Mouse (Mus musculus) small intestine, adult 2 months (tissue): Measurements from ENCODE around the gene Utrn. TPM values are rescaled to one million over a fixed set of nuclear protein-coding genes. Genes with fewer than 3 reads are reported as not detected.

ENCODE experiments used
- H3K27ac ChIP-seq: fragments of 200-500 bp; 2 replicates; pipeline ENCODE4 v1.5.1; 2012; ENCODE audit warnings: low read depth, low read length, control low read depth, inconsistent platforms; ENCODE audit not compliant: insufficient read depth
- H3K27me3 ChIP-seq: fragments of 200-500 bp; 2 replicates; pipeline ENCODE4 v1.6.1; 2012; ENCODE audit warnings: mild to moderate bottlenecking, moderate library complexity, low read length, inconsistent platforms; ENCODE audit not compliant: control insufficient read depth, insufficient read depth
- H3K36me3 ChIP-seq: fragments of 200-500 bp; 2 replicates; pipeline ENCODE4 v1.6.1; 2012; ENCODE audit warnings: mild to moderate bottlenecking, low read length, control low read depth, inconsistent platforms; ENCODE audit not compliant: control insufficient read depth, insufficient read depth
- H3K4me1 ChIP-seq: fragments of 200-500 bp; 2 replicates; pipeline ENCODE4 v1.6.1; 2012; ENCODE audit warnings: low read length, inconsistent platforms, mixed read lengths; ENCODE audit not compliant: control insufficient read depth, insufficient read depth, insufficient read length
- H3K4me3 ChIP-seq: fragments of 200-500 bp; 2 replicates; pipeline ENCODE4 v1.5.1; 2012; ENCODE audit warnings: low read depth, mild to moderate bottlenecking, control low read depth, inconsistent platforms, low read length, moderate library complexity
- CTCF ChIP-seq: fragments of 200-500 bp; IDR thresholded peaks from 2 replicates; pipeline ENCODE4 v1.5.1; 2012; ENCODE audit warnings: low read depth, mild to moderate bottlenecking, control low read depth, inconsistent platforms, low read length, moderate library complexity, mixed read lengths; ENCODE audit not compliant: insufficient replicate concordance, insufficient read length; ENCODE audit errors: extremely low read depth
- POLR2A ChIP-seq: fragments of 200-500 bp; IDR thresholded peaks from 2 replicates; pipeline ENCODE4 v1.6.1; 2012; ENCODE audit warnings: low read depth, mild to moderate bottlenecking, control low read depth, inconsistent platforms, low read length, moderate library complexity
- WGBS: fragments of 180-500 bp; shearing (Covaris S2); methylation state at CpG from one replicate; pipeline ENCODE4 v1.1.7; 2018; 5-methylcytosine and 5-hydroxymethylcytosine counted together
- polyA plus RNA-seq: library from polyadenylated mRNA; depleted of rRNA; stranded (reverse); fragments of >200 nt; gene quantifications from 2 replicates; pipeline ENCODE4 v1.2.3, GENCODE M21; 2012

Gene Utrn
- polyA plus RNA-seq, 1 experiment: 20.5 TPM

GRCm38 (mm10) chr10:12884308-12884948 is 15.3 kb upstream of the Utrn start:
- peaks cover 8% of the 10 kb centered on the region; the same call in 1 of the 2 replicates for H3K4me1 ChIP-seq
- no peak for TF ChIP-seq POLR2A
- TF ChIP-seq CTCF: no peak
- H3K36me3 ChIP-seq: no peaks in the 10 kb centered on the region
- WGBS: 41% methylated on average over 8 of the region's 8 CpGs
- no peak overlapping the region for H3K4me3 ChIP-seq
- H3K27ac ChIP-seq: no peak overlapping the region
- H3K27me3 ChIP-seq: no peaks in the 10 kb centered on the region

GRCm38 (mm10) chr10:12881911-12882310 is 12.7 kb upstream of the Utrn start:
- H3K27me3 ChIP-seq: no peaks in the 10 kb centered on the region
- TF ChIP-seq CTCF (no peak), POLR2A (no peak)
- no peak overlapping the region for H3K4me3 ChIP-seq
- H3K36me3 ChIP-seq: no peaks in the 10 kb centered on the region
- WGBS: 92% methylated on average over 4 of the region's 4 CpGs
- H3K4me1 ChIP-seq: peaks cover 8% of the 10 kb centered on the region; the same call in 1 of the 2 replicates
- no peak overlapping the region for H3K27ac ChIP-seq

- Histone ChIP-seq H3K4me3 (no peak overlapping the region), H3K36me3 (no peaks in the 10 kb centered on the region), H3K27ac (no peak overlapping the region), H3K4me1 (peaks cover 10% of the 10 kb centered on the region; the same call in 1 of the 2 replicates), H3K27me3 (no peaks in the 10 kb centered on the region)
- TF ChIP-seq CTCF: no peak
- no peak for TF ChIP-seq POLR2A
- WGBS: 89% methylated on average over 3 of the region's 3 CpGs
These were observed 10.1 kb upstream of the Utrn start for GRCm38 (mm10) chr10:12879313-12879695.

DNA sequence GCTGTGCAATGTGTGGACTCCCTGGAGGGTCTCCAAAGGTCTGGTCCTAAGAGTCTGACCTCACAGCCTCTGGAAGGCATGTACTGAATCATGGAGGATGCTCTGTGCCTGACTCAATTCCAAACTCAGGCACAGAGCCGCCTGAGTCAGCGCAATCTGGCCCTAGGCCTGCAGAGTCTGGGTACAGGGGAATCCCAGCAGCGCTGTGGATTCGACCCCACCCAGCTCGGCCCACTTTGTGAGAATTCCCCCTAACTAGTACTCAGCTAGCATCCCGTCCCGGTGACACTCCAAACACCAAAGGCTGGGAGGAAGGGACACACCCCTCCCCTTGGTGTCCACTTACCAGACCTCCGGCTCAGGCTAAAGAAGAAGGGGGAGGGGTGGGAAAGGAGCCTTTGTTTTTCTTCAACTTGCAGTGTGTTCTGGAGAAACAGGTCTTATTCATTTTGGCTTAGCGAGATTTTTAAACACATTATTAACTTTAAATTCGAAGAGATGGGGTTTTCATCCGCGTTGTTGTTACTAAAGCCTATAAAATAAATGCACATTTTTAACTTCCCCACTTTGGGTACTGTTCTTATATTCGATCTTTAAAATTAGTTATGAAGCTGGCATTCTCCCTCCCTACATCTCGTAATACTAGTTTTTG is 9.6 kb upstream of the Utrn start:
- WGBS: 62% methylated on average over 14 of the region's 14 CpGs
- peaks cover 10% of the 10 kb centered on the region; the same call in 1 of the 2 replicates for H3K4me1 ChIP-seq
- no peaks in the 10 kb centered on the region for H3K27me3 ChIP-seq
- no peaks in the 10 kb centered on the region for H3K36me3 ChIP-seq
- no peak overlapping the region for H3K27ac ChIP-seq
- no peak overlapping the region for H3K4me3 ChIP-seq
- TF ChIP-seq CTCF (no peak), POLR2A (no peak)

- TF ChIP-seq CTCF (no peak), POLR2A (no peak)
- Histone ChIP-seq H3K36me3 (no peaks in the 10 kb centered on the region), H3K27me3 (no peaks in the 10 kb centered on the region), H3K4me1 (peaks cover 10% of the 10 kb centered on the region; the same call in 1 of the 2 replicates), H3K27ac (no peak overlapping the region), H3K4me3 (no peak overlapping the region)
- WGBS: 76% methylated on average over 3 of the region's 3 CpGs
These were observed 7.3 kb upstream of the Utrn start for GRCm38 (mm10) chr10:12876426-12876825.

GRCm38 (mm10) chr10:12875410-12875809 is 6.2 kb upstream of the Utrn start:
- Histone ChIP-seq H3K4me1 (peaks cover 6% of the 10 kb centered on the region; the same call in 1 of the 2 replicates), H3K27me3 (no peaks in the 10 kb centered on the region), H3K27ac (no peak overlapping the region), H3K4me3 (no peak overlapping the region), H3K36me3 (no peaks in the 10 kb centered on the region)
- no peak for TF ChIP-seq POLR2A
- TF ChIP-seq CTCF: no peak
- 94% methylated on average over 4 of the region's 4 CpGs for WGBS

DNA sequence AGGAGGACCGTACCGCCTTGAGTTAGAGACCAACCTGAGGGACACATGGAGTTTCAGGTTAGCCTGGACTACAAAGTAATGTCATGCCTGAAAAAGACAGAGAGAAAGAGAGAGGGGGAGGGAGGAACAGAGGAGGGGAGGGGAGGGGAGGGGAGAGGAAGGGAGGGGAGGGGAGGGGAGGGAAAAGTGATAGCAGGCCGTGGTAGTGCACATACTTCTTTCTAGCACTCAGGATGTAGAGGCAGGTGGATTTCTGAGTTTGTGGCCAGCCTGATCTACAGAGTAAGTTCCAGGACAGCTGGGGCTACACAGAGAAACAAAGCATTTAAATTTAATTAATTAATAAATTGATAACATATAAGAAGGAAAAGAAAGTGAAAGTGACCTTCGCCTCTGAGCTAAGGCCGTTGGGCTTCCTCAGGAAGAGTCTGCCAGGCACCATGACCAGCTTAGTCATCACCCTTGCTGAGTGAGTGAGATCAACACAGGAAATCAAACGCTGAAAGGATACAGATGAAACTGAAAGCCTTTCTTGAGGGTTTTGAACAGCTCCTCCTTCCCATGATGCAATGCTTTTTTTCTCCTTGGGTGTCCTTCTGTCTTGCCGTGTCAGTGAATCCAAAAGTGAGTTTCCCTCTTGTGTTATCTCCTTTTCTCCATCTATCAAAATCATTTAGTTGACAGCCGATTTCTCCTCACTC is 5.6 kb upstream of the Utrn start:
- H3K27me3 ChIP-seq: no peaks in the 10 kb centered on the region
- H3K36me3 ChIP-seq: no peaks in the 10 kb centered on the region
- peaks cover 5% of the 10 kb centered on the region; the same call in 1 of the 2 replicates for H3K4me1 ChIP-seq
- WGBS: 31% methylated on average over 8 of the region's 8 CpGs
- H3K4me3 ChIP-seq: no peak overlapping the region; the same call in 1 of the 2 replicates
- no peak for TF ChIP-seq POLR2A
- no peak for TF ChIP-seq CTCF
- peak overlapping the region; percentile 93 for H3K27ac ChIP-seq
